ENCODE assay signal across 8 mouse cellular contexts in genomic region chr16:23897984-23898586, GRCm38 (mm10). TPM values are rescaled to one million over a fixed set of nuclear protein-coding genes. Genes with fewer than 3 reads are reported as not detected.
DNase-seq lines count a peak whose midpoint lies in the region; ATAC-seq and TF ChIP-seq lines count a peak whose summit lies in the region.

No protein-coding gene starts in this region.

- 9% methylated on average over 15 of the region's 15 CpGs for WGBS in lung, adult 2 months
- 4% methylated on average over 15 of the region's 15 CpGs for WGBS in neural tube, embryonic 15.5 days

- H3K9me3 ChIP-seq in neural tube, embryonic 15.5 days (replicated peaks), result no peaks in the 10 kb centered on the region

- H3K4me2 ChIP-seq in neural tube, embryonic 15.5 days, result peak overlapping the region; percentile 61

- H3K27me3 ChIP-seq in neural tube, embryonic 15.5 days (replicated peaks), result no peaks in the 10 kb centered on the region

- TF ChIP-seq POLR2A in lung, adult 2 months (IDR thresholded peaks at IDR 0.05; ENCODE audit: borderline replicate concordance, extremely low read depth, low read depth, low read length), result no peak

- H3K9ac ChIP-seq in neural tube, embryonic 15.5 days (replicated peaks), result peak overlapping the region; percentile 36

- H3K4me3 ChIP-seq in lung, adult 2 months (replicated peaks; ENCODE audit: extremely low read depth, low read depth, low read length), result no peak overlapping the region
- peak overlapping the region; percentile 34 for H3K4me3 ChIP-seq in neural tube, embryonic 15.5 days (replicated peaks)

- H3K4me1 ChIP-seq in lung, adult 2 months (ENCODE audit: control insufficient read depth, insufficient read depth, low read length), result peaks cover 9% of the 10 kb centered on the region
- H3K4me1 ChIP-seq in neural tube, embryonic 15.5 days, result peaks cover 14% of the 10 kb centered on the region

- peak; percentile 62 for TF ChIP-seq CTCF in lung, adult 2 months (IDR thresholded peaks at IDR 0.05; ENCODE audit: insufficient read depth, low read length)

- no peaks in the 10 kb centered on the region for H3K36me3 ChIP-seq in neural tube, embryonic 15.5 days

- peak; percentile 88 for ATAC-seq in frontal cortex, adult (ENCODE audit: low TSS enrichment)
- peak; percentile 82 to 84 for ATAC-seq in hematopoietic stem cell, adult 5-6 weeks (replicated peaks in 1 of 2; ENCODE audit: insufficient read depth in 1 of 2, low FRiP score in 2 of 2, low TSS enrichment in 1 of 2, low read depth in 1 of 2, poor library complexity in 2 of 2, severe bottlenecking in 2 of 2)
- peak; percentile 95 for ATAC-seq in neural tube, embryonic 15.5 days (ENCODE audit: low FRiP score)

- peak; percentile 75 for DNase-seq in Muller cell, postnatal 12 days (ENCODE audit: inconsistent ontology term)
- peak; percentile 44 for DNase-seq in cerebellum, adult 8-10 months
- DNase-seq in layer of hippocampus, adult 8-10 months (ENCODE audit: low spot score in 2 of 2), result peak; percentile 55 to 78
- DNase-seq in lung, adult 2 months, result peak; percentile 53
- DNase-seq in testis, postnatal 14 days (ENCODE audit: low spot score), result peak; percentile 24

- H3K27ac ChIP-seq in neural tube, embryonic 15.5 days (replicated peaks), result peak overlapping the region; percentile 63

RNA-seq across cellular contexts. Expression of gene Sst, which starts 7.3 kb away (rescaled TPM):
- total RNA-seq in hematopoietic stem cell, adult 5-6 weeks (2017), result not detected in 2 replicates
- total RNA-seq in layer of hippocampus, adult 8-10 months (2022), result 100 to 1,000 TPM; 329 to 417 (median 358) TPM
- 0.18 TPM in 1 of 2 replicates, not detected in the other for polyA plus RNA-seq in lung, adult 2 months (2012; rRNA removed)
- polyA plus RNA-seq in neural tube, embryonic 15.5 days (2015; fragmentation: Nextera tagmentation; extraction: Ambion mirVana), result 237 and 269 TPM in 2 replicates

RNA-seq across cellular contexts. Expression of gene Rtp2, which starts 34.1 kb away (rescaled TPM):
- not detected in 2 replicates for total RNA-seq in hematopoietic stem cell, adult 5-6 weeks (2017)
- total RNA-seq in layer of hippocampus, adult 8-10 months (2022), result under 1 TPM; 0.30 to 0.76 (median 0.47) TPM
- polyA plus RNA-seq in lung, adult 2 months (2012; rRNA removed), result not detected in 2 replicates
- not detected in 2 replicates for polyA plus RNA-seq in neural tube, embryonic 15.5 days (2015; fragmentation: Nextera tagmentation; extraction: Ambion mirVana)

Comparison
In these comparisons a context has a peak if more than half of its experiments do, and no peak if none do; other contexts are left out.
1. DNase-seq: peak in every context shown above with its lines; median percentile 75 in Muller cell, postnatal 12 days; 66 in layer of hippocampus, adult 8-10 months; 53 in lung, adult 2 months; 44 in cerebellum, adult 8-10 months; 24 in testis, postnatal 14 days.
2. RNA of gene Sst, which starts 7.3 kb away (total RNA-seq): 329 to 417 TPM in layer of hippocampus, adult 8-10 months; not detected in hematopoietic stem cell, adult 5-6 weeks; every median in the first group is over 100 times any median in the second.
3. Peak in every context shown above with its lines, with median percentiles within 50 percentile points of each other: ATAC-seq.